Mouse (Mus musculus): ENCODE measurements around the gene Ssr3. TPM values are rescaled to one million over a fixed set of nuclear protein-coding genes. Genes with fewer than 3 reads are reported as not detected.

The Ssr3 gene
- polyA plus RNA-seq, 1 experiment from 2014 or later = 245 TPM

DNA sequence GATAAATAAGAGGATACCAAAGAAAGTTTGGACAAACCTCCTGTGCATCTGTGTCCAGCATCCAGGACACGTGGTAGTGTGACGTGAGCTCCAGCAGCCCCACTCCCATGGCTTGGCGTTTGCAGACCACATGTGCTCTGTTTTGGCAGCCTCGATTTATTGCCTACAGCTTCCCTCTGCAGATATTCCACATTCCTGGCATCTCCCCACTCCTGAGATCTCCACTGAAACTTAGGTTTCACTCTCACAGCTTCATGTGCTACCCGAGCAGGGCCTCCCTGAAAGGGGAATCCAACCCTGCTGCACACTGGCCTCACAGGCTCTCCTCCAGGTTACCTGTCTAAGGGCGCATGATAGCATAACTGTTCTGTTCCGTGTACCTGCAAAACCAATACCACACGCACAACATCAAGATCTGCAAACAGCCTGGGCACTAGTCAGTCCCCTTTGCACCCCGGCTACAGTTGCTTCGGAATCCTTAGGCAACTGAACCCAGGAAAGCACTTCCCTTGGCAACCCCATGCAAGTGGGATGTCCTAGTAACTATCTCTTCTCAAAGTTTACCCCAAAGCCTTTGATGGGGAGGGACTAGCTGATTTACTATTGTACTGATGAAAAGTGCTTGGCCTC is 54.5 kb downstream of the Ssr3 start:
- H3K27me3 ChIP-seq (ENCODE audit: low read depth, poor library complexity, severe bottlenecking) = no peaks in the 10 kb centered on the region
- H3K9me3 ChIP-seq (replicated peaks) = no peaks in the 10 kb centered on the region
- H3K4me1 ChIP-seq = no peaks in the 10 kb centered on the region
- no peak for DNase-seq (ENCODE audit: low spot score)
- no peaks in the 10 kb centered on the region for H3K36me3 ChIP-seq
- no peak overlapping the region for H3K27ac ChIP-seq (replicated peaks)
- H3K4me3 ChIP-seq = no peak overlapping the region
- WGBS = 92% methylated on average over 10 of the region's 10 CpGs

Other genes with a start within 250 kb of the Ssr3 start
- 43.4 and 44.9 TPM in 2 replicates for gene Tiparp, start 135.8 kb upstream of the Ssr3 start, polyA plus RNA-seq (2016; fragmentation: Nextera tagmentation; extraction: Ambion mirVana)